Mouse (Mus musculus): ENCODE results near the gene 1700010B08Rik. TPM values are rescaled to one million over a fixed set of nuclear protein-coding genes. Genes with fewer than 3 reads are reported as not detected.

The 1700010B08Rik gene
- polyA plus RNA-seq, 2 experiments from 2014 or later = not detected

DNA sequence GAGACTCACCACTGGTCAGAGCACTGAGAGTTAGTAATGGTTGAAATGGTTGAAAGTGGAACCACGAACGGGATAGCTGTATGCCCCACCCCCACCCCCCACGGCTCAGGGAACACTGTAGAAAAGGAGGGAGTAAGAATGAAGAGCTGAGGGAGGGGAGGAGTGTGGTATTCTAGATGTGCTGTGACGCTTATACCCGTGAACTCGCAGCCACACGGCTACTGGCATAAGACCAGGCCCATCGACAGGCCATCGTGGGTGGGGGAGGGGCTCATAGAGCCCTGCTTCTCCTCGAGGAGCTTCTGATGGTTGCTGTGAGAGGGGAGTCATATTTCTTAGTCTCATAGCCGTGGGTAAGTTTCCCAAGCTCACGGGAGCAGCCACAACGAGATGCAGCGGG, 5.2 kb downstream of the 1700010B08Rik start:
- ATAC-seq = no peak

DNA sequence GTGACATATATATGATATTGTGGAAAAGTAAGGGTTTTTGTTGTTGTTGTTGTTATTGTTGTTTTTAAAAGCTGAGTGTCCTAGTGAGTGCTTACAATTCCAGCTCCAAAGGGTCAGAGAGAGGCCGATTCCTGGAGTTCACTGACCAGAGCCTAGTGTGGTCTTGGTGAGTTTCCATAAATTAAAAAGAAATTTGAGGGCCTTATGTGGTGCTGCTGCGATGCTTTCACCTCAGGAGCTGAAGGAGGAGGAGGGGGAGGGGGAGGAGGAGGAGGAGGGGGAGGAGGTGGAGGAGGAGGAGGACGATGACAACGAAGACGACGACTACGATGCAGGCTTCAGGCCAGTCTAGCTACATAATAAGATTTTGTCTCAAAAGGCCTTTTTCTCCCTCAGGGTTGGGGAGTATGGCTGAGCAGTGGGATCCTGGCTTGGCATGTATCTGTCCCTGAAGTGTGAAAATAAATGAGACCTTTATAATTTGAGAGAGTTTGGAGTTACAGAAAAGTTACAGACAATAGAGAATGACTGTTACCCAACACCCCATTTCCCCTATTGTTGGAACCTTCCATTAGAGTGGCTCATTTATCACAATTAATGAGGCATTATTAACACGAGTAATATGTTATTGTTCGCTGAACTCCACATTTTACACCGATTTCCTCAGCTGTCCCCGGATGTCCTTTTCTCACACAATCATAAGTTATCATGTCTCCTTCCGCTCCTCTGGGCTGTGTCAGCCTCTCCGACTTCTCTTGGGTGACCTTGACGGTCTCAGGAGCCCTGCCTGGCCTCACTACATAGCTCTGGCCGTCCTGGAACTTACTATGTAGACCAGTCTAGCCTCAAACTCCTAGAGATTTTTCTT, 6.0 kb downstream of the 1700010B08Rik start:
- ATAC-seq = no peak

DNA sequence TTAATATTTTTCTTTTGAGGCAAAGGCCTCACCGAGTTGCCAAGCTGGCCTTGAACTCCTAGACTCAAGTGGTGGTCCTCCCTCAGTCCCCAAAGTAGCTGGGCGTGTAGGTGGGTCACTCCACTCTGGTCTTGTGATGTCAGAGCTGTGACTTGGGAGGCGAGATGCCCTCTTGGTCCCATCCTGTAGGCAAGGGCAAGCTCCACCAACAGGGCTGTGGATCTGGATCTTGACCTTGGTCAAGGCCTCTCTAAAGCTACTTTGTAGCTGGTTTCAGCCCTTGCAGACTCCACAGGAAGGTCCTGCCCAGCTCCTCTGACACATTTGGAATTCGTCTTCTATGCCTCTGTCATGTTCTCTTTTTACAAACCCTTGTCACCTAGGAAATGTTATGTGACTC, 6.6 kb downstream of the 1700010B08Rik start:
- ATAC-seq = no peak

DNA sequence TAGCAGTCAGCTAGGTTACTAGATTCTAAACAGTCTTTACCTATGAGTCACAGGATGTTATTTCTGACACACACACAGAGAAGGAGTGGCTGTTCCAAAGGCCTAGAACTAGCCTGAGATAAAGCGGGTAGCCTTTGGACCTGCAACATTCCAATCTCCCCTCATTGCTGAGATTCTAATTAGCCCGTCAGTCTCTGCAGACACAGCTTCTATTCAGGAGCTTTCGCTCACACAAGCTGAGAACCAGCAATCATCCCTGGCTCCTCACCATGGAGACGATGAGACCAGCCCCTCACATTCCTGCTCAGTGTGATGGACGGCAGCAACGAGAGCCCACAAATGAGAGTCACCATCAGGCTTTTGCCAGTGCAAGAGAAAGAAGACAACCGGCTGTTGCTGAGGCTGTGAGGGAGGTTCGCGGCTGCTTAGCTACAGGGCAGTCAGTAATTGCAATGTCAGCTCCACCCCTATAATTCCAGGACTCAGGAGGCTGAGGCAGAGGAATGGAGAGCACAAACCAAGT, 11.3 kb downstream of the 1700010B08Rik start:
- ATAC-seq = peak; percentile 41

DNA sequence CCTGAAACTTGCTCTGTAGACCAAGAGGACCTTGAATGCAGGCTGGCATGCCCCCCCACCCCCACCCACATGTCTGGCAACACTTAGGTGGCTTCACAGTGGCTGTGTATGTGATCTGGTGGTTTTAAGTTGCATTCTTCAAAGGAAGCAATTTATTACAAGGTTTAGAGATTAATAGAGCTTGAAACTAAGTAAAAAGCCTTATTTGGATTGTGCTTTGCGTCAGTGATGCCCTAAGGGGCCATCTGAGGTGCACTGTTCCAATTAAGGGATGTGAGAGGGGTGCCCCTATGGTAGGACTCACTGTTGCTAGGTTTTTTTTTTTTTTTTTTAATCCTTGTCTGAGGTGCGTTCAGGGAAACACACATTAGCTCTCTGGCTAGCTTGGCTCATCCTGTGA, 15.2 kb downstream of the 1700010B08Rik start:
- no peak for ATAC-seq

DNA sequence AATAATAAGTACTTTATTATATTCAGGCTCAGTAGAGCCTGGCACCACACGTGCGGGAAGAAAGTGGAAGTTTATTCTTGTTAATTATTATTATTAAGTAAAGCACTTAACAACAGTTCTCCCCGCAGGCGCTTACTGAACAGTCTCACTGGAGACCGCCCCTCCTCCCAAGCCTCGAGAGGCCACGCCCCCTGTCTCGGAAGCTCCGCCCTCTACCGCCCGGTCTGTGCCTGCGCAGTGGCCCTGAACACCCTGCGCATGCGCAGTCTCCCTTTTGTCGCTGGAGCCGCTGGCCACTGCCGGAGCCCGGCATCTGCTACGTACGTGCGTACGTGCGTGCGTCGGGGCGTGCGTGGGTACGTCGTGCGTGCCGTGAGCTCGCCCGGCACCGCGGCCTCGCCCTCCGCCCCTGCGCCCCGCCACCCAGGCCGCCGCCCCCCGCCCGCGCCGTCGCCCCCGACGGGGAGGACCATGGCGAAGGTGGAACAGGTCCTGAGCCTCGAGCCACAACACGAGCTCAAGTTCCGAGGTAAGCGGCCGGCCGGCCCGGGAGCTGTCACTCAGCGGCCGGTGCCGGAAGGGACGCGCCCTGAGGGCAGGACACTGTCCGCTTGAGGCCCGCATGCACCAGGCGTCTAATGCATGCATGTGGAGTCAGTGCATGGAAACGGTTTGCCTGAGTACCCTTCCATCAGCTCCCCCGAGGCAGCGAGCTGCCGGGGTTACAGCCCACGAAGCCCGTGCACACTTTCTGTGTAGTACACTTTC, 18.2 kb downstream of the 1700010B08Rik start, which contains the start of gene Vapb:
Vapb (plus strand) TSS at position 290 of the 768 bp plus-strand sequence.
- peak; percentile 98 for ATAC-seq

DNA sequence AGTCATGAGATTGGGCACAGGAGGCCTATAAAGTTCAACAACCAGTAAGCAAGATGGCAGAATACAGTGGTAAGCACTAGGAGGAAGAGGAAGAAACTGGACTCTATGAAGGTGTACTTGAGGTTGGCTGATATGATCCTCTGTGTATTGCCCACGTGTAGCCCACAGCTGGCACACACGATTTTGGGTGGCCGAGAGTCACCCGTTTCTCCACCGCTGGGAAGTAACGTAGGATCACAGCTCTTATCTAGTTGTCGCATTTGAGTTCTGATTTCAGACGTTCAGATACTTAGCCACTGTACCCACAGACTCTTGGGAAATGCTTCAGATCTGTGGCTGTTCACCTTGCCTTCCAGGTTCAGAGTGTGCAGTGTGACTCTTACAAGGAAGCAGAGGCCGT, 19.0 kb downstream of the 1700010B08Rik start:
- ATAC-seq = no peak

DNA sequence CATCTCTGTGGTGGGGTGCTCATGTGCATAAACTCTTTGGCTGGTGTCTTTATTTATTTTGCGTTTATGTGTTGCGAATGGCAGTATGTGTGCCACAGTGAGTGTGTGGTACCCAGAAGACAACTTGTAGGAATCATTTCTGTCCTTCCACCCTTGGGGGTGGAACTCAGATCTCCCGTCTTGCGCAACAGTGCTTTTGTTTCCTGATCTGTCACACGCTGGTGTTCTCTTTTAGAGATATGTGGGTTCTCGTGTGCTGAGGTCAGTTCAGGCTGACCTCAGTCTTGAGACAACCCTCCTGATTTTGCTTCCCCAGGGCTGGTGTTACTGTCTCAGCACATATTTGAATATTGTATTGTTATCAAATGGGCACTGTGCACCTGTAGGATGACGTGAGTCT, 19.9 kb downstream of the 1700010B08Rik start:
- ATAC-seq = no peak

DNA sequence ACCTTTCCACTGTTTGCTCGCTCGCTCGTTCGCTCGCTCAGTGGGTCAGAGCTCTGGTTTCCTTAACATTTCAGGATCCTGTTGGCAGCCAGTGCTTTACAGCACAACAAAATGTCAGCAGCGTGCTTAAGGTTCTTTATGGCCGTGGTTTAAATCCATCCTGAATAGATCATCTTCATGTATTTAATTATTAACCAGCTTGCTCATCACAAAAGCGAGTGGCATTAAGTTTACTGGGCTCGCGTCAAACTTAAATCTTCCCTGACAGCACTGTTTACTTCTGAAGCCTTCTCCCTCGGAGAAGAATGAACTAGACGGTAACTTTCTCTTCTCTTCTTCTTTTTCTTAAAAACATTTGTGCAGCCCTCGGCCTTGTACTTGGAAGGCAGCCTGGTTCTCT, 22.9 kb downstream of the 1700010B08Rik start:
- no peak for ATAC-seq

DNA sequence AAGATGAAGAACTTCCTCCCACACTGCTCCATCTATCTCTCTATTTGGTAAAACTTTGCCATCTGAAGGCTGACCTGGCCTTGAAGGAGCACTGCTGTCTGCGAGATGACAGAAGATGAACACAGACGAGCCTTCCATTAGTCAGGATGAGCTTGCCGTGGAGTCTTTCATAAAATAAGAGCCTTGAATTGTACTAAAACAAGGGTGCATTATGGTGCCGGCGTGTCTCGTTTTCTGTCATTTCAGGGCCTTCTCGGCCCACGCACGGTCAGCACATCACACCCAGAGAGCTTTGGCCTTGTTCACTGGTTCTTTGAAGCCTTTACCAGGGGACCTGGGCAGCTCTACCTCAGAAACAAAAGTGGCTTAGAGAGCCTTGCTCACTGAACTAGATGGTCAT, 23.5 kb downstream of the 1700010B08Rik start:
- ATAC-seq = no peak

DNA sequence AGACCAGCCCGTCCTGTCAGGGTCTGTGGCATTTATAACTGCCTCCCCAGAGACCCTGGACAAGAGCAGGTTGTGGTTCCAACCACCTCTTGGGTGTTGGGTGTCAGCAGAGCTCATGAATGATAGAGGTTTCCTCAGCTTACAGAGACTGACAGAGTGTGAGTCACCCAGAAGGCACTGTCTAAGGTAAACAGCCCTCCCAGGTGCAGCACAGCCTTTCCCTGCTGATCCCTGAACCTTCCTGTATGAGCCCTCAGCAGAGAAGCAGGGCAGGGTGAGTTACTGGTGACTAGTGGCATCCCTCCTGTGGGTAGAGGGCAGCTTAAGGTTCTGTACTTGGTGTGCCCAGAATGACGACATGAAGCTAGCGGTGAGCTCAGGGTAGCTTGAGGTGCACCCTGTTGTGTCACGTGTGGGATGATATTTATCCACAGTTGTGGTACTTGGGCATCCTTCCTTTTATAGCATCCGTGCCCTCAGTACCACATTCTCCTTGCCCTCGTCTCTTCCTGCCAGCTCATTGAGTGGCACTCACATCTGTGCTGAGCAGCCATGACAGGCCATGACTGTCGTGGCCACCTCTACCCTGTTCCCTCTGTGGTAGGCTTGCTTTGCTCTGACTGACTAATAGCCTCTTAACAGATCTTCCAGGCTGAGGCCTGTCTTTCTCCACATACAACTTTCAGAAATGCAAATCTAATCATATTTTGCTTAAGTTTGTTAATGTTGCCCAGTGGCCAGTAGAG, 25.0 kb downstream of the 1700010B08Rik start:
- ATAC-seq = no peak

DNA sequence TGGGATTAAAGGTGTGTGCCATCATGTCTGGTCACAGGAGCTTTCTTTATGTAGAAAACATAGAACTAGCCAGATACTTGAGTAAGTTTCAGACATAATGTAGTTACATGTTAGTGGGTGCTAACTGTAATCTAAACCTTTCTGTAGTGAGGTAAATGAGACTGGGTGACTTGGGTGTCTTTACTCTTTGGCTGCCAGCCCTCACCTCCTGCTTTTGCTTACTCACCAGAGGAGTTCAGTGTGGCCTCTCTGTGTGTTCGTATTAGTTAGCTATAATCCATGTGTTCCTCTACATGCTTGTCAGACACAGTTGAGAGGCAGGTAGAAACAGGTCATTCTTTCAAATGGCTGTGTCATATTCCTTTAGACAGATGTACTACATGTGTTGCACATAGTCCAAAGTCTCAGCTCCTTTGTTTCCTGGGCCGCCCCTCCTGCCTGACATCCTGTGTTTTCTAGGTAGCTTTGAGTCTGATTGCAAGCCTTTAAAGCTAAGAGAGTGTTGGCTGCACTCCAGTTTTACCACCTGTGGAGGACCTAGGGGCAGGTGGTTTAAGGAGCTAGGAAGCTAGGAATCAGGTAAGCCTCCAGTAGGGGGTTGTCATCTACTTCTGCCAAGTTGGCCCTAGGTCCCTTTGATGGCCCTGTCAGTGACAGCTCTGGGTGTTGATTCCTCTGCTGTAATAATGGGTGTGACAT, 29.9 kb downstream of the 1700010B08Rik start:
- no peak for ATAC-seq

DNA sequence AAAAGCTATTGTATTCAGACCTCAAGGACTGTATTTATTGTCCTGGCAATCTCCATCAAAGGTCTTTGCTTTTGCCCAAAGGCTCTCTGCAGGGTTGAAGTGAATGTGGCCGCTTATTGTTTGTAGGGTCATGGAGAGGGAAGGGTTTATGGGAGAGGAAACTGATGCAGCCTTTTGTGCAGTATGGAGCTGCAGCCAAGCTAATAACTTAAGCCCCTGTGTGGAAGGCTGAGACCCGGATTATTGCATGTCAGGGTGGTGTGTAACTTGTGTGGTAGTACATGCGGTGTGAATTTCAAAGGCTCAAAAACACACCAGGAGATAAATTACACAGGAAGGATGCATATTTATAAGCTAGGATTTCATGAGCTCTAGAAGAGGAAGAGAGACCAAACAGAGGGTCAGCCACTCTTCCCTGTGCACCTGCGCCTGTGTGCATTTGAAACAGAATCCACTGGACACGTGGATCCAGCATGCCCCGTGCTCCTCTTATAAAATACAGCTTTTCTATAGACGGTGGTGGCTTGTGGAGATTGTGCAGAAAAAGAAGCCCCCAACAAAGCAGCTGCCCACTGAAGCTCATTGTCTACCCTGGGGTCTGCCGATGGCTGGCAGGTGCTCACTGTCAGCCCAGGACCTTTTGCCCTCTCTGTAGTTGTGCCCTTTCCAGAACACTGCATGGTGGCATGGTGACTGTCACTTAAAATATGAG, 36.4 kb downstream of the 1700010B08Rik start:
- no peak for ATAC-seq

DNA sequence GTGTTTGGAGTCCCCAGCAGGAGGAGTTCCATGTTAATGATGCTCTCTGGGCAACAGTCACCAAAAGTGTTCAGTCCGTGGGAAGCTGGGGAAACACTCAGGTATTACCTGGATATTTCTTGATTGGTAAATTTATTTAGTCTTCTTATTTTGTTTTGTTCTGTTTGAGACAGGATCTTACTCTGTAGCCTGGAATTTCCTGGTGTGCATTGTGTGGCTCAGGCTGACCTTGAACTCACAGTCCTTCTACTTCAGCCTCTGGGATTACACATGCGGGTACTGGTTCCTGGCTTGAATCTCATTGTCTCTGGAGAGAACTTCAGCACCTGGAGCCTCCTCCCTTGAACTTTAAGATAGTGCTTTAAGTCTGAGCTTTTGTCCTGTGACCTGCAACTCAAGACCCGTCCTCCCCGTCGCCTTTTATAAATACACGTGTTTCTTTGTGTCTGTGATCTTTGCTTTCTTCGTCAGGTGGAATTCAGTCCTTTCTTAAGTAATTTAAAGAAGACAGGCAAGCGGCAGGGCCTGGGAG, 38.5 kb downstream of the 1700010B08Rik start:
- no peak for ATAC-seq

DNA sequence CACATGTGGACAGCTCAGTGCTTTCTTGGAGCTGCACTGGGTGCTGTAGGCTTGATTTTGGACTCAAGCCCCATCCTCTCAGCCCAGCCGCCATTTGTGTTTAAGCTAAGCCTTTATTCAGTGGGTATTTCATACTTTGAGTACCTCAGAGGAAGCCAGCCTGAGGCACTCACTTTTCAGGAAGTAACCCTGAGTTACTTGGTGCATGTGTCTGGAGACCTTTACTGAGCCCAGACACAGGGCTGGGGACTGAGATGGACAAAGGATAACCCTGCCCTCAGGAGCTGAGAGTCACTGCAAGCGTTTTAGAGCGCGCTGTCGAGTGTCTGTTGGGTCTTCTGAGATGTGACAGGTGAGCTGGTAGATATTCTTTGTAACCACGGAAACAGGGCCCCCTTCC, 41.4 kb downstream of the 1700010B08Rik start:
- ATAC-seq = no peak

DNA sequence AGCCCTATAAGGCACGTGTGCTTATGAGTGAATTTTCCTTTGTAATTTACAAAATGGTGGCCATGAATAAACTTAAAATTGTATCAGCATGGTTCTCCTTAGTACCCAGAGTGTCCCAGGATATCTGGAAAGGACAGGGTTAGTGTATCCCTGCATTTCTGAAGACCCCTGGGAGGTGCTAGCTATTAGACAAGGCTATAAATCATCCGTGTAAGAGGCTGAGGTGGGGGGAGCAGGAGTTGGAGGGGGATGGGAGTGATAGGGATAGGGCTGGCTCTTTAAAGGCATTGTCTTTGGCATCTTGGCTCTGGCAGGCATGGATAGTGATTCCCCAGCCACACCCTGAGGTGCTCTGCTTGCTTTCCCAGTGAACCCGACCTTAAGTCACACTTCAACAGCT, 45.4 kb downstream of the 1700010B08Rik start:
- no peak for ATAC-seq

DNA sequence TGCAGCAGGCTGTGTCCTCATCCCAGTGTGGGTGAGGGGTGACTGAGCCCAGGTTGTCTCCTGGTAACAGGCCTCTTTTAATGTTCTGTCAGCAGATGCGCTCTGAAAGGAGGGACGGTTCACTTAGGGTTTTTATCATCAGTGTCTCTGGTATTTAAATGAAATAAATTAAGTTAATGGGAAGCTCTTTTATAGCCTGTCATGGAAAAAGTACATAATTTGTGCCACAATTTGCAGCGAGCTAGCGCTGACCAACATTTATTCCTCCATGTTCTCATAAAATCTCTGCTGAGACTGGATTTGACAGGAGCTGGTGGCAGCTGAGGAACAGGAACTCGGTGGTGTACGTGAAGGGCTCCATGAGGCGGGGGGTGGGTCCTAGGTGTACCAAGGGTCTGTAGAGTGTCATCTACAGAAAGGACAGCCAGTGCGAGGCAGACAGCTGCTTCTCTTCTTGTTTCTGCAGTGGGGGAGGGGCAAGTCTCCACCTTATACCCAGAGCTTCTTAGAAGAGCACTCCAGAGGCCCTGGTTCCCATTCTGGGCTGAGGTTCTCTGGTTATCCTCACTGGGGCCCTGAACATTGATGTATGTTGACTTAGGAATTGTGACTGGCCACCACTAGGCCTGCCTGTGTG, 48.9 kb downstream of the 1700010B08Rik start:
- ATAC-seq = no peak

DNA sequence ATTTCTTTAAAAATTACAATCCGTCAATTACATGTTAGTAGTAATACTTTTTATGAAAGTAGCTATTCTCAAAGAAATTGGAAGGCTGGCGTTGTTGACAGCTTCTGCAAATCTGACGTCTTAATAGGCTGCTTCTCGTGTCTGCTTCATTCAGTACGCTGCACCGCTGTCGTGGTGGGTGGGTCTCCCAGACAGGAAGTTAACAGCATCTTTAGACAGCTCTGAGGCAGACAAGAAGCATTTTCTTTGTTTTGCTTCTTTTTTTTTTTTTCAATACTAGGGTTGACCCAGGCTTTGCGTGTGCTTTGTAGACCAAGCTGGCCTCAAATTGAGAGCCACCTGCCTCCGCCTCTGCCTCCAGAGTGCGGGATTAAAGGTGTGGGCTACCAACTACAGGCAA, 50.0 kb downstream of the 1700010B08Rik start:
- peak; percentile 74 for ATAC-seq

DNA sequence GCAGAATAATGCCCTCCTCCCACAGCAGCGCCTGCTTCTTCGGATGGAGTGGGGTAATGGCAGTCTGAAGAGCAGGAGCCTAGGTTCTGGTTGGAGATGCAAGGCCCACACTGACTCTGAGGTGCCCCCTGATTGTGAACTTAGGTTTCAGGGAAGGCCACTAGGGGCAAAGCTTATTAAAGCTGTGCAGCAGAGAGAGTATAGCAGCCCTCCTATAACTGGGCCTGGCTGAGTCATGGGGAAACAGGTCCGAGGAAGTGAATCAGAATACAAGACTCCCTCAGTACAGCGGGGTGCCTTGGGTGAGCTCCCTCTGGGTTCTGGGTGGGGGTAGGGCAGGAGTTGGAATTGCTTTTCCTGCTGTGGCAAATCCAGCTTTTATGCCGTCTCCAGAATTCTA, 51.4 kb downstream of the 1700010B08Rik start:
- no peak for ATAC-seq

Measured in CD4-positive, CD25-positive, alpha-beta regulatory T cell, adult 4 months (primary cell).